ENCODE assay signal across 16 mouse cellular contexts in the genomic region with DNA sequence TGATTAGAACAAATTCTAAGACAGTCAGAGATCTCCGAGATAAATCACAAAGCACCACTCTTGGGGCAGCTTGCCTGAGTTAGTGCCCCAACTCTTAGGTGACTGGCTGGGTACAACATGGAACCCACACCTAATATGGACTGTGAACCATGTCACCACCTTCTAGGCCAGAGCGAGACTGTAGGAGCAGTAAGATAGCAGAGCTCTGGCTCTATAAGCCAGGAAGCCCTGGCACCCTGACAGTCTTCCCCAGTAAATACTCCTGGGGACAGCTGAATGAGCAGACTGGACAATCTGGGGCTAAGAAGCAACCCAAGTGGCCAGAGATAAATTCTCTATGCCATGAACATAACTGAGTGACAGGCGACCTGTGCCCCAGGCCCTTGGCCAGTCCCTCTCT.
DNase-seq lines count a peak whose midpoint lies in the region; ATAC-seq and TF ChIP-seq lines count a peak whose summit lies in the region.
"Had no signal": no experiment of that assay in that cellular context is flagged by ENCODE, and none has a peak within 500 bp of the region (broad histone marks: within the 10 kb centered on the region; RNA-seq: fewer than 3 reads in every experiment).

No protein-coding gene starts in this region.

- no peak overlapping the region for H3K4me3 ChIP-seq in gastrocnemius, adult 2 months
- H3K4me3 ChIP-seq in kidney, embryonic 14.5 days (ENCODE audit: low read length): no peak overlapping the region
- H3K4me3 ChIP-seq: embryonic facial prominence, embryonic 10.5 days; embryonic facial prominence, embryonic 12.5 days; forebrain, embryonic 13.5 days; forebrain, embryonic 15.5 days had no signal

- no peak for ATAC-seq in kidney, embryonic 14.5 days (ENCODE audit: low FRiP score, low TSS enrichment)
- ATAC-seq: forebrain, embryonic 13.5 days; forebrain, embryonic 15.5 days; forebrain, postnatal 0 days had no signal

- TF ChIP-seq CTCF in gastrocnemius, adult 2 months (IDR thresholded peaks at IDR 0.05): no peak

- no peak overlapping the region for H3K9ac ChIP-seq in kidney, embryonic 14.5 days (ENCODE audit: low read depth, low read length)
- H3K9ac ChIP-seq: embryonic facial prominence, embryonic 12.5 days; forebrain, embryonic 13.5 days; forebrain, embryonic 15.5 days; forebrain, postnatal 0 days had no signal

- H3K36me3 ChIP-seq in kidney, embryonic 14.5 days (ENCODE audit: control insufficient read depth, insufficient read depth, low read length): no peaks in the 10 kb centered on the region
- H3K36me3 ChIP-seq: forebrain, embryonic 15.5 days had no signal

- H3K4me1 ChIP-seq in kidney, embryonic 14.5 days (ENCODE audit: control insufficient read depth, insufficient read depth, low read length): 0 out of 2 replicates have a peak, but pooled peaks cover 9% of the 10 kb centered on the region
- H3K4me1 ChIP-seq: embryonic facial prominence, embryonic 12.5 days; forebrain, embryonic 15.5 days had no signal

- no peaks in the 10 kb centered on the region for H3K27me3 ChIP-seq in kidney, embryonic 14.5 days (ENCODE audit: control insufficient read depth, insufficient read depth, low read length)
- H3K27me3 ChIP-seq: embryonic facial prominence, embryonic 12.5 days; forebrain, embryonic 13.5 days; forebrain, embryonic 15.5 days had no signal

- no peak overlapping the region for H3K4me2 ChIP-seq in kidney, embryonic 14.5 days (replicated peaks; ENCODE audit: low read depth, low read length)
- H3K4me2 ChIP-seq: embryonic facial prominence, embryonic 12.5 days; forebrain, embryonic 13.5 days; forebrain, embryonic 15.5 days had no signal

- 90% methylated on average over 3 of the region's 3 CpGs for WGBS in kidney, embryonic 14.5 days

- peak; percentile 46 for DNase-seq in gastrocnemius, adult 2 months
- DNase-seq in gastrocnemius, postnatal 25 days: no peak
- no peak for DNase-seq in kidney, adult 11 months
- no peak for DNase-seq in layer of hippocampus, postnatal 36 days
- DNase-seq: adrenal gland, adult 8-10 months; adrenal gland, postnatal 36 days; cerebellum, adult 11-12 months; cerebellum, adult 2 months; cerebellum, adult 9-10 months; cerebellum, postnatal 10 days; forebrain, postnatal 0 days had no signal

- intact Hi-C loops in gastrocnemius, adult 2 months (cut with DNase I): no loop called here

- no peaks in the 10 kb centered on the region for H3K9me3 ChIP-seq in kidney, embryonic 14.5 days (ENCODE audit: control insufficient read depth, low read length)
- H3K9me3 ChIP-seq: embryonic facial prominence, embryonic 10.5 days; embryonic facial prominence, embryonic 12.5 days; forebrain, embryonic 13.5 days; forebrain, embryonic 15.5 days had no signal

- H3K27ac ChIP-seq in gastrocnemius, adult 2 months: no peak overlapping the region
- H3K27ac ChIP-seq in kidney, embryonic 14.5 days (ENCODE audit: low read depth, low read length): peak overlapping the region; percentile 11; the same call in 1 of the 2 replicates
- H3K27ac ChIP-seq: embryonic facial prominence, embryonic 10.5 days; embryonic facial prominence, embryonic 12.5 days; forebrain, embryonic 13.5 days; forebrain, embryonic 15.5 days had no signal
